Mouse (Mus musculus) right cerebral cortex, postnatal 36 days (tissue): ENCODE results near the gene Med22.
"Not testable (repeated sequence)": the region's sequence is repeated elsewhere in the genome, so short reads cannot be mapped to it uniquely, and the experiment has no call there.

Experiments used
- DNase-seq, 2 experiments: peaks; one replicate each; pipeline ENCODE4 v3.0.0; 2022; ENCODE audit warnings: low spot score in 2 of 2, mixed read lengths in 1 of 2

Gene Med22

DNA sequence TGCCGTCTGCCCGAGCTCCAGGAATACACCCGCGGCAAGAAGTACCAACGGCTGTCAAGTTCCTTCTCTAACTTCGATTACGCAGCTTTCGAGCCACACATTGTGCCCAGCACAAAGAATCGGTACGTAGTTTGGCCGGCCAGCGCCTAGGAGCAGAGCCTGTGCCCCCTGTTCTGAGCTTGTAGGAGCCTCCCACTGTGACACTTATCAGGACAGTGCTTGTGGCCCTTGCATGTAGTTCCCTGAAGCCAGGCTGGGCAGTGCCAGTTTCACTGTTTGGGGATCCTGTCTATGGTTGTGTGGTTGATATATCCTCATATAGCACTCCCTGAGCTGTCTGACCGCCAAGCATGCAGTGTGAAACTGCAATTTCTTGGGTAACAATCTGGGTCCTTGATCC is 6.3 kb upstream of the Med22 start:
- no peak for DNase-seq

- DNase-seq = peak; percentile 84 to 90
These were observed 5.7 kb upstream of the Med22 start, which contains the start of the genes Surf2 and Surf1 for GRCm38 (mm10) chr2:26915927-26916728. Gene Surf2 (plus strand): TSS chr2:26916367. Gene Surf1 (minus strand): TSS chr2:26916530.

DNA sequence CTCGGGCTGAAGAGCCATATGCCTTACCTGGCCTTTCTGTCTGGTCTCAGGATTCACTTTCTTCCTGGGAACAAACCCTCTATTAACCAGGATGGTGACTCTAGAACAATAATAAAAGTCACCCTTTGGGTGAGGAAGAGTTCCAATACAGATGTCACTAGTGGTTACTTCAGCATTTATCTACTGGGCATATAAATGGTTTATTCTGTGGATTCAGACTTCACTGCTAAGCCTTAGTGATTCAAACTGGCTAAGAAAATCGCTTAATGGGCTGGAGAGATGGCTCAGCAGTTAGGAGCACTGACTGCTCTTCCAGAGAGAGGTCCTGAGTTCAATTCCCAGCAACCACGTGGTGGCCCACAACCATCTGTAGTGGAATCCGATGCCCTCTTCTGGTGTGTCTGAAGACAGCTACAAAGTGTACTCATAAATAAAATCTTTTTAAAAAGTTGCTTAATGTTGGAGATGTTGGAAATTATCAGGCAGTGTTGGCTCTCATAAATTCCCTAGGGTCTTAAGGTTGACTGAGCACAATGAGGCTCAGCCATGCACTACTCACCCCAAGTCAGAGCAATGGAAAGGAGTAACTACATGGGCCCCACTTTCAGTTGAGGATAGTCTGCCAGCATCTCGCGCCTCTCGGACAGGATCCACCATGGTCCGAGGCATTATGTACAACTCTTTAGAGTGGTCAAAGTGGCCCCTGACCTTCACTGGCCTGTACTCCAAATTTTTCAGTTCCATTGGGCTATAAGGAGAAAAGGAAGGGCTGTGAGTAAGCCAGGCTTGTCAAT is 3.9 kb upstream of the Med22 start:
- no peak for DNase-seq

- no peak for DNase-seq
These were observed 3.1 kb upstream of the Med22 start for GRCm38 (mm10) chr2:26913416-26914147.

- no peak for DNase-seq
These were observed 1.8 kb upstream of the Med22 start for GRCm38 (mm10) chr2:26912253-26912770.

DNA sequence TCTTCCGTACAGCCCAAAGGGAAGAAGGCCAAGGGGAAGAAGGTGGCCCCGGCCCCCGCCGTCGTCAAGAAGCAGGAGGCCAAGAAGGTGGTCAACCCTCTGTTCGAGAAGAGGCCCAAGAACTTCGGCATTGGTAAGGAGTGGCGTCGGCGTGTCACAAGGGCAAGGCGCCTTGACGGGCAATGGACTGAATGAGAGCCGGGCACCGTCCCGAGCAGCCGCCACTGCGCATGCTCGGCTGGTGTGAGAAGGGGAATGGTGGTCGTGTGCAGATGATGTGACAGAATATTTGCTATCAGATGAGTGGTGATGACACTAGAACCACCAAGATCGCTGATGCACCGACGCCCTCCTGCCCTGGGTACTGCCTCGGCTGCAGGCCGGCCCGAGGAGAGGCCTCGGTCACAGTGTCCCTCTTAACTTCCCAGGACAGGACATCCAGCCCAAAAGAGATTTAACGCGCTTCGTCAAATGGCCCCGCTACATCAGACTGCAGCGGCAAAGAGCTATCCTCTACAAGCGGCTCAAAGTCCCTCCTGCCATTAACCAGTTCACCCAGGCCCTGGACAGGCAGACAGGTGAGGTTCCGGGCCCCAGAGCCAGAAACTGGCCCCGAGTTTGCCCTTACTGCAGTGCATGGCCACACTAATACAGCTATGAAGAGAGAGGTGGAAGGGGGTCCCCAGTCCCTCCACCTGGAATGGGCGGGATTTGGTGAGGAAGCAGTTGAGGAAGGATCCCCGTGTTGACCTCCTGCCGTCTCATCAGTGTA is 703 bp upstream of the Med22 start:
- peak; percentile 40 to 43 for DNase-seq

- DNase-seq = no peak
These were observed 1.1 kb downstream of the Med22 start for GRCm38 (mm10) chr2:26909387-26909784.

- no peak for DNase-seq
These were observed 1.6 kb downstream of the Med22 start for GRCm38 (mm10) chr2:26908710-26909386.

GRCm38 (mm10) chr2:26907109-26907508 is 3.4 kb downstream of the Med22 start:
- DNase-seq = no peak

DNA sequence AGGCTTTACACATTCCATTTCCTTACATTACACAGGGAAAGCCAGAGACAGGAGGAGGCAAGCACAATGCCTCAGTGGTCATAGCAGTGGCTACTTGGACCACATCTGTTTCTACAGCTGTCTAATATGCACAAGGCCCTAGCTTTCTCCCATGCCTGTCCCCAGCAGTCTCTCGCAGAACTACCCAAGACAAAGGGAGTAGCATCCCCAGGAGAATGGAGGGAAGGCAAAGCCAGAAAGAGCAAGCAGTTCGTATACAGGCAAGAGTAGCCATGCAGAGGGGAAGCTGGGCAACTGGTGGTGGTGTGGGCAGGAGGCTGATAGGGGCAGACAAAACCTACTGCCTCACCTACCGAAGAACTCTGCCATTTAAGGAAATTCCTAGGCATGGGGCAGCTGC is 4.0 kb downstream of the Med22 start:
- DNase-seq = no peak

DNA sequence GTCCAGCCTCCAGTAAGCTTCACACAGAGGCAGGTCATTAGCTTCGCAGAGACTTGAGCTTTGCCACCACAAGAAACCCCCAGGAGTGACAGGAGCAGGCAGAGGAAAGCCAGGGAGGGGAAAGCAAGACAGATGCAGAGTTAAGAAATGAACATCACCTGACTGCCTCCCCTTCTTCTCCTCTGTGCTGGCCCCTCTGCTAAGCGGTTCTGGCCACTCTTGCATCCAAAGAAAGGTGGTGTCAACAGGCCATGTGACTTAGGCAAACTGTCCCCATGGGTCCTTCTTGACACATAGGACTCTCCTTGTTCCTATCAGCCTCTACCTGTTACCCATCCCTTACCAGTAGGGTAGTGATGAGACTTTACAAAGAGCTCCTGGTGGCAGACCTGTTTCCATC is 4.5 kb downstream of the Med22 start:
- no peak for DNase-seq

DNA sequence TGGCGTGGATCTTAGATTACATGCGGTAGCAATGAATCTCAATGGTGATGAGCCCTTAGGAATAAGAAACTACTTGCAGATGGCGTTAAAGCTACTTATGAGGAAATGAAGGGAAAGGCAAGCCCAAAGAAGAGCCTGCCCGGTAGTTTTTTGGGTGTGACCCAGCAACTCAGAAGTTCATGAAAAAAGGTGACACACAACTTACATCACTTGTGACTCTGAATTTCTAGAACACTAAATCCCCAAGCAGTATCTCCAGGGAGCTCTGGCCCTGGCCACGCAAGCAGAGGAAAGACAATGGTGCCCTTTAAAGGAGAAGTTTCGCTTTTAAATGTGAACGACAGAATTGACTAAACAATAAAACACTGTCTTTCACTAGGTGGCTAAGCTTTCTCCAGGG is 7.2 kb downstream of the Med22 start:
- no peak for DNase-seq

- DNase-seq = peak; percentile 96 to 98
These were observed 7.8 kb downstream of the Med22 start, which contains the start of gene Surf6 for GRCm38 (mm10) chr2:26902467-26903220. Gene Surf6 (minus strand): TSS chr2:26902879.

DNA sequence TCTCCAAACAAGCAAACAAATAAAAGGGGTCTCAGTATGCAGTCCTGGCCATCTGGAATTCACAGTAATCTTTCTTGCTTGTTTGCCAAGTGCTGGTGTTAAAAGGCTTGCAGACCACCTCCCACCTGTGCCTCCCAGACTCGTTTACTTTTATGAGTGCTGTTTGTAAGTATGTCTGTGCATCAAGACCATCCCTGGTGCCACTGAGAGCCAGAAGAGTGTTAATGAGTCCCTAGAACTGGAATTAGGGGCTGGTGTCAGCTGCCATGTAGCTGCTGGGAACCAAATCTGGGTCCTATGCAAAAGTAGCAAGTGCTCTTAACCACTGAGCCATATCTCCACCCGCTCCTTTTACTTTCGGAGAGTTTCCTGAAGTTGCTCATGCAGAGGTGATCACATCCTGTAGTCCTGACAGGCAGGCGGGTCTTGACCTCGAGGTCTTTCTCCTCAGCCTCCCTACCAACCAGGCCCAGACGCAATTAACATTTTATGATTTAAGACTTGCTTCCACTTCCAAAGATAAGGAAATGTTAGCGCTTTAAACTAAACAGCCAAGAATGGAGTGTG is 8.6 kb downstream of the Med22 start:
- no peak for DNase-seq

- DNase-seq = no peak
These were observed 9.7 kb downstream of the Med22 start for GRCm38 (mm10) chr2:26900731-26901130.

- no peak for DNase-seq
These were observed 14.6 kb downstream of the Med22 start for GRCm38 (mm10) chr2:26895898-26896297.

DNA sequence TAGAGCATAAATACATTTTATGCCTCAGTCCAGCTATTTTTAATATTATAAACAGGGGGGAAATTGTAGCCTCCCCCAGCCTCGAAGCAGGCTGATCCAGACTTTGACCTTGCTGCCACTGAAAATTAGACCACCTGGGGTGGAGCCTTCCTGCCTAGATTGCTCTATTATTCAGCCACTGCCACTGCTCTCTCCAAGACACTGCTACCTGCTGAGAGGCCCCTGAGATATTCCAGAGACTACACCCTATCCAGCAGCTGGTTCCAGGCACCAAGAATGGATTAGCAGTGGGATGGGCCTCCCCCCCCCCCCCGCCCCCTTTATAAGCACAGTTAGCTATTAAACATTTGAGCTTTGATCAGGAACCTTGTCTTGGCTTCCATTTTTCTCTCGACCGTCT is 24.3 kb downstream of the Med22 start:
- DNase-seq = not testable (repeated sequence)

GRCm38 (mm10) chr2:26885541-26885940 is 24.9 kb downstream of the Med22 start:
- not testable (repeated sequence) for DNase-seq

- no peak for DNase-seq
These were observed 31.9 kb downstream of the Med22 start for GRCm38 (mm10) chr2:26878571-26878970.
